Mouse (Mus musculus) urinary bladder, adult 18-20 months (tissue): ENCODE measurements around the gene Srf.
A peak's percentile ranks its signal among the peaks of the same experiment; 100 is the strongest.
"Not testable (repeated sequence)": the region's sequence is repeated elsewhere in the genome, so short reads cannot be mapped to it uniquely, and the experiment has no call there.

Experiments
- DNase-seq, 2 experiments: peaks; one replicate each; pipeline ENCODE4 v3.0.0; 2022; ENCODE audit warnings: low spot score in 2 of 2, mixed read lengths in 2 of 2

Srf gene

GRCm38 (mm10) chr17:46555673-46556583, at the start of gene Srf:
Gene Srf (minus strand): TSS chr17:46556175.
- DNase-seq, result peak; percentile 87 to 98

GRCm38 (mm10) chr17:46605126-46605525, 49.2 kb upstream of the Srf start:
- DNase-seq, result no peak

GRCm38 (mm10) chr17:46603229-46603628, 47.3 kb upstream of the Srf start:
- no peak for DNase-seq

- no peak for DNase-seq
These were observed 46.2 kb upstream of the Srf start for GRCm38 (mm10) chr17:46602212-46602611.

GRCm38 (mm10) chr17:46600569-46600968, 44.6 kb upstream of the Srf start:
- no peak for DNase-seq

- DNase-seq, result no peak
These were observed 43.0 kb upstream of the Srf start for GRCm38 (mm10) chr17:46598963-46599362.

GRCm38 (mm10) chr17:46597956-46598355, 42.0 kb upstream of the Srf start:
- no peak for DNase-seq

GRCm38 (mm10) chr17:46595336-46595735, 39.4 kb upstream of the Srf start:
- no peak for DNase-seq

- no peak for DNase-seq
These were observed 38.6 kb upstream of the Srf start for GRCm38 (mm10) chr17:46594606-46595005.

GRCm38 (mm10) chr17:46593124-46593523, 37.1 kb upstream of the Srf start:
- no peak for DNase-seq

- DNase-seq, result no peak
These were observed 35.4 kb upstream of the Srf start for GRCm38 (mm10) chr17:46591406-46591805.

- no peak for DNase-seq
These were observed 34.5 kb upstream of the Srf start for GRCm38 (mm10) chr17:46590439-46590838.

- DNase-seq, result no peak
These were observed 33.8 kb upstream of the Srf start for GRCm38 (mm10) chr17:46589635-46590314.

- no peak for DNase-seq
These were observed 32.9 kb upstream of the Srf start for GRCm38 (mm10) chr17:46588913-46589312.

GRCm38 (mm10) chr17:46588173-46588572, 32.2 kb upstream of the Srf start:
- no peak for DNase-seq

- no peak for DNase-seq
These were observed 30.4 kb upstream of the Srf start for GRCm38 (mm10) chr17:46586327-46586726.

GRCm38 (mm10) chr17:46578650-46579049, 22.7 kb upstream of the Srf start:
- DNase-seq, result no peak

- peak in 1 of 2 experiments; percentile 13 for DNase-seq
These were observed 20.1 kb upstream of the Srf start for GRCm38 (mm10) chr17:46576070-46576469.

GRCm38 (mm10) chr17:46574535-46574934, 18.6 kb upstream of the Srf start:
- DNase-seq, result no peak

- no peak for DNase-seq
These were observed 15.0 kb upstream of the Srf start for GRCm38 (mm10) chr17:46571005-46571404.

GRCm38 (mm10) chr17:46559146-46559545, 3.2 kb upstream of the Srf start:
- no peak for DNase-seq

- DNase-seq, result no peak
These were observed 2.2 kb upstream of the Srf start for GRCm38 (mm10) chr17:46558151-46558550.

- DNase-seq, result not testable (repeated sequence)
These were observed 1.3 kb upstream of the Srf start for GRCm38 (mm10) chr17:46557321-46557720.
